Mouse (Mus musculus) hindbrain, embryonic 10.5 days (tissue): ENCODE measurements around the gene Gm128. TPM values are rescaled to one million over a fixed set of nuclear protein-coding genes. Genes with fewer than 3 reads are reported as not detected.

ENCODE experiments used
- DNase-seq: peaks from one replicate; pipeline ENCODE4 v3.0.0-alpha.2; 2017; ENCODE audit warnings: low spot score
- H3K27ac ChIP-seq: fragments of 300-500 bp; sonication (generic); 2 replicates; pipeline ENCODE4 v1.5.1; 2016; ENCODE audit warnings: mild to moderate bottlenecking, moderate library complexity
- H3K27me3 ChIP-seq: fragments of 300-500 bp; sonication (generic); 2 replicates; pipeline ENCODE4 v1.6.1; 2016; ENCODE audit warnings: mild to moderate bottlenecking; ENCODE audit not compliant: poor library complexity, insufficient read depth, severe bottlenecking
- H3K36me3 ChIP-seq: fragments of 300-500 bp; sonication (generic); 2 replicates; pipeline ENCODE4 v1.6.1; 2016; ENCODE audit warnings: mild to moderate bottlenecking, moderate library complexity
- H3K4me1 ChIP-seq: fragments of 300-500 bp; sonication (generic); replicated peaks from 2 replicates; pipeline ENCODE4 v1.6.1; 2016; ENCODE audit warnings: mild to moderate bottlenecking
- H3K4me3 ChIP-seq: fragments of 300-500 bp; sonication (generic); 2 replicates; pipeline ENCODE4 v1.5.1; 2016; ENCODE audit warnings: mild to moderate bottlenecking, moderate library complexity
- H3K9me3 ChIP-seq: fragments of 300-500 bp; sonication (generic); 2 replicates; pipeline ENCODE4 v1.6.1; 2016; ENCODE audit warnings: mild to moderate bottlenecking, moderate library complexity
- WGBS: fragments of 180-500 bp; shearing (Covaris S2); methylation state at CpG from one replicate; pipeline ENCODE4 v1.1.7; 2016; 5-methylcytosine and 5-hydroxymethylcytosine counted together
- polyA plus RNA-seq: library from polyadenylated mRNA; unstranded; fragments of >200 nt; fragmentation: Nextera tagmentation; extraction: Ambion mirVana; gene quantifications from 2 replicates; pipeline ENCODE4 v1.2.1, GENCODE M21; 2016

Gene Gm128
- polyA plus RNA-seq, 1 experiment from 2014 or later: 0.17 TPM

- H3K36me3 ChIP-seq: peaks cover 92% of the 10 kb centered on the region
- 44% methylated on average over 11 of the region's 11 CpGs for WGBS
- DNase-seq: peak; percentile 75
These were observed 21.8 kb upstream of the Gm128 start for GRCm38 (mm10) chr3:95263089-95263739.

GRCm38 (mm10) chr3:95261975-95262374 is 20.6 kb upstream of the Gm128 start:
- Histone ChIP-seq H3K27me3 (no peaks in the 10 kb centered on the region), H3K4me3 (no peak overlapping the region), H3K36me3 (peaks cover 92% of the 10 kb centered on the region), H3K27ac (no peak overlapping the region), H3K4me1 (peaks cover 7% of the 10 kb centered on the region; the same call in 1 of the 2 replicates), H3K9me3 (no peaks in the 10 kb centered on the region)
- 92% methylated on average over 4 of the region's 4 CpGs for WGBS
- no peak for DNase-seq

More at GRCm38 (mm10) chr3:95263089-95263739, 21.8 kb upstream of the Gm128 start:
- Histone ChIP-seq H3K27me3 (no peaks in the 10 kb centered on the region), H3K4me1 (peaks cover 7% of the 10 kb centered on the region; the same call in 1 of the 2 replicates), H3K27ac (peak overlapping the region; percentile 6; the same call in 1 of the 2 replicates), H3K4me3 (no peak overlapping the region), H3K9me3 (no peaks in the 10 kb centered on the region)

- Histone ChIP-seq H3K27ac (no peak overlapping the region), H3K4me1 (no peaks in the 10 kb centered on the region), H3K4me3 (no peak overlapping the region), H3K9me3 (no peaks in the 10 kb centered on the region), H3K27me3 (no peaks in the 10 kb centered on the region), H3K36me3 (peaks cover 93% of the 10 kb centered on the region)
- 91% methylated on average over 5 of the region's 5 CpGs for WGBS
- DNase-seq: no peak
These were observed 15.5 kb upstream of the Gm128 start for GRCm38 (mm10) chr3:95256931-95257330.

GRCm38 (mm10) chr3:95250783-95251424 is 9.5 kb upstream of the Gm128 start, which contains the start of gene Bnipl:
Gene Bnipl, minus strand, starts transcription at chr3:95251193.
- H3K9me3 ChIP-seq: no peaks in the 10 kb centered on the region
- no peaks in the 10 kb centered on the region for H3K27me3 ChIP-seq
- no peak for DNase-seq
- H3K27ac ChIP-seq: peak within 1 kb of the TSS; percentile 29; the same call in 1 of the 2 replicates
- peaks cover 36% of the 10 kb centered on the region for H3K36me3 ChIP-seq
- 57% methylated on average over 7 of the region's 7 CpGs for WGBS
- no peaks in the 10 kb centered on the region for H3K4me1 ChIP-seq
- H3K4me3 ChIP-seq: no peak within 1 kb of the TSS

GRCm38 (mm10) chr3:95250361-95250760 is 9.0 kb upstream of the Gm128 start:
- WGBS: 81% methylated on average over 5 of the region's 5 CpGs
- H3K9me3 ChIP-seq: no peaks in the 10 kb centered on the region
- H3K27me3 ChIP-seq: no peaks in the 10 kb centered on the region
- DNase-seq: no peak
- H3K4me1 ChIP-seq: no peaks in the 10 kb centered on the region
- no peak overlapping the region for H3K27ac ChIP-seq
- no peak overlapping the region for H3K4me3 ChIP-seq
- H3K36me3 ChIP-seq: peaks cover 34% of the 10 kb centered on the region

- Histone ChIP-seq H3K36me3 (peaks cover 13% of the 10 kb centered on the region), H3K27me3 (no peaks in the 10 kb centered on the region), H3K4me1 (no peaks in the 10 kb centered on the region), H3K4me3 (no peak overlapping the region), H3K9me3 (no peaks in the 10 kb centered on the region), H3K27ac (no peak overlapping the region)
- no peak for DNase-seq
- WGBS: 82% methylated on average over 1 of the region's 1 CpGs
These were observed 6.4 kb upstream of the Gm128 start for GRCm38 (mm10) chr3:95247660-95248336.

GRCm38 (mm10) chr3:95246465-95247231 is 5.2 kb upstream of the Gm128 start:
- H3K4me1 ChIP-seq: no peaks in the 10 kb centered on the region
- H3K27me3 ChIP-seq: no peaks in the 10 kb centered on the region
- peaks cover 8% of the 10 kb centered on the region for H3K36me3 ChIP-seq
- no peak overlapping the region for H3K27ac ChIP-seq
- no peak overlapping the region for H3K4me3 ChIP-seq
- no peaks in the 10 kb centered on the region for H3K9me3 ChIP-seq
- WGBS: 86% methylated on average over 5 of the region's 5 CpGs
- DNase-seq: no peak

- no peaks in the 10 kb centered on the region for H3K27me3 ChIP-seq
These were observed 1.7 kb upstream of the Gm128 start for GRCm38 (mm10) chr3:95243086-95243485.

GRCm38 (mm10) chr3:95240900-95241299 is 498 bp downstream of the Gm128 start:
- Histone ChIP-seq H3K27ac (peak overlapping the region; percentile 57; the same call in 1 of the 2 replicates), H3K4me1 (peaks cover 14% of the 10 kb centered on the region), H3K36me3 (peaks cover 37% of the 10 kb centered on the region), H3K4me3 (peak overlapping the region; percentile 16), H3K9me3 (no peaks in the 10 kb centered on the region), H3K27me3 (no peaks in the 10 kb centered on the region)
- 33% methylated on average over 17 of the region's 17 CpGs for WGBS
- no peak for DNase-seq

More at GRCm38 (mm10) chr3:95243086-95243485, 1.7 kb upstream of the Gm128 start:
- Histone ChIP-seq H3K4me1 (peaks cover 13% of the 10 kb centered on the region), H3K4me3 (no peak overlapping the region), H3K36me3 (peaks cover 16% of the 10 kb centered on the region), H3K9me3 (no peaks in the 10 kb centered on the region), H3K27ac (no peak overlapping the region)
- 85% methylated on average over 2 of the region's 2 CpGs for WGBS
- DNase-seq: no peak

GRCm38 (mm10) chr3:95239971-95240370 is 1.4 kb downstream of the Gm128 start:
- no peak for DNase-seq
- Histone ChIP-seq H3K4me1 (peaks cover 23% of the 10 kb centered on the region), H3K4me3 (no peak overlapping the region), H3K27ac (no peak overlapping the region), H3K9me3 (no peaks in the 10 kb centered on the region), H3K27me3 (no peaks in the 10 kb centered on the region), H3K36me3 (peaks cover 40% of the 10 kb centered on the region)
- 91% methylated on average over 12 of the region's 12 CpGs for WGBS

- peaks cover 49% of the 10 kb centered on the region for H3K36me3 ChIP-seq
These were observed 2.4 kb downstream of the Gm128 start for GRCm38 (mm10) chr3:95239022-95239421.

GRCm38 (mm10) chr3:95237541-95238099 is 3.8 kb downstream of the Gm128 start:
- Histone ChIP-seq H3K36me3 (peaks cover 63% of the 10 kb centered on the region), H3K27me3 (no peaks in the 10 kb centered on the region), H3K27ac (no peak overlapping the region), H3K9me3 (no peaks in the 10 kb centered on the region), H3K4me3 (no peak overlapping the region), H3K4me1 (peaks cover 25% of the 10 kb centered on the region)
- 91% methylated on average over 8 of the region's 8 CpGs for WGBS
- DNase-seq: no peak

More at GRCm38 (mm10) chr3:95239022-95239421, 2.4 kb downstream of the Gm128 start:
- Histone ChIP-seq H3K4me3 (no peak overlapping the region), H3K4me1 (peaks cover 25% of the 10 kb centered on the region), H3K27me3 (no peaks in the 10 kb centered on the region), H3K27ac (no peak overlapping the region), H3K9me3 (no peaks in the 10 kb centered on the region)
- WGBS: 87% methylated on average over 6 of the region's 6 CpGs
- DNase-seq: no peak
